Mouse (Mus musculus) lung, postnatal 10 days (tissue): ENCODE measurements around the gene Grhl1.
A peak's percentile ranks its signal among the peaks of the same experiment; 100 is the strongest.

Source experiments
- DNase-seq: peaks from one replicate; pipeline ENCODE4 v3.0.0; 2021

Gene Grhl1

GRCm38 (mm10) chr12:24650415-24651062 is 78.5 kb downstream of the Grhl1 start:
- no peak for DNase-seq

- DNase-seq, result peak; percentile 99
These were observed 79.0 kb downstream of the Grhl1 start, which contains the start of gene Klf11 for GRCm38 (mm10) chr12:24651063-24651557. TSS of gene Klf11 (plus strand) at chr12:24651274.

- peak; percentile 99 for DNase-seq
These were observed 79.7 kb downstream of the Grhl1 start for GRCm38 (mm10) chr12:24651642-24652342.

GRCm38 (mm10) chr12:24654065-24654862 is 82.2 kb downstream of the Grhl1 start:
- DNase-seq, result no peak

GRCm38 (mm10) chr12:24656436-24656835 is 84.4 kb downstream of the Grhl1 start:
- no peak for DNase-seq

- DNase-seq, result peak; percentile 31
These were observed 86.9 kb downstream of the Grhl1 start for GRCm38 (mm10) chr12:24658998-24659397.

- no peak for DNase-seq
These were observed 87.8 kb downstream of the Grhl1 start for GRCm38 (mm10) chr12:24659923-24660322.

GRCm38 (mm10) chr12:24661100-24661499 is 89.0 kb downstream of the Grhl1 start:
- DNase-seq, result no peak

GRCm38 (mm10) chr12:24662131-24662530 is 90.0 kb downstream of the Grhl1 start:
- DNase-seq, result no peak
